Mouse (Mus musculus) stomach, postnatal 0 days (tissue): ENCODE data around the gene Fam53b. TPM values are rescaled to one million over a fixed set of nuclear protein-coding genes. Genes with fewer than 3 reads are reported as not detected.

Source experiments
- ATAC-seq: fragments of 200-750 bp; cut with Nextera tagmentation; 2 replicates; pipeline ENCODE4 v1.8.0; 2017; ENCODE audit not compliant: low FRiP score, low TSS enrichment
- DNase-seq: peaks from one replicate; pipeline ENCODE4 v3.0.0-alpha.2; 2016; ENCODE audit warnings: low spot score
- H3K27ac ChIP-seq: fragments of 300-500 bp; sonication (generic); replicated peaks from 2 replicates; pipeline ENCODE4 v1.5.1; 2014; ENCODE audit warnings: mild to moderate bottlenecking, control low read depth
- H3K27me3 ChIP-seq: fragments of 300-500 bp; sonication (generic); 2 replicates; pipeline ENCODE4 v1.6.1; 2014; ENCODE audit warnings: low read length; ENCODE audit not compliant: control insufficient read depth, insufficient read depth
- H3K36me3 ChIP-seq: fragments of 300-500 bp; sonication (generic); 2 replicates; pipeline ENCODE4 v1.6.1; 2014; ENCODE audit warnings: low read length, mixed read lengths; ENCODE audit not compliant: control insufficient read depth, insufficient read depth
- H3K4me1 ChIP-seq: fragments of 300-500 bp; sonication (generic); replicated peaks from 2 replicates; pipeline ENCODE4 v1.6.1; 2014; ENCODE audit warnings: antibody characterized with exemption; ENCODE audit not compliant: control insufficient read depth, insufficient read depth
- H3K4me2 ChIP-seq: fragments of 300-500 bp; sonication (generic); replicated peaks from 2 replicates; pipeline ENCODE4 v1.6.1; 2014; ENCODE audit warnings: low read depth, mild to moderate bottlenecking, control low read depth, moderate library complexity
- H3K4me3 ChIP-seq: fragments of 300-500 bp; sonication (generic); 2 replicates; pipeline ENCODE4 v1.5.1; 2014; ENCODE audit warnings: low read depth, low read length, control low read depth
- H3K9ac ChIP-seq: fragments of 300-500 bp; sonication (generic); 2 replicates; pipeline ENCODE4 v1.6.1; 2014; ENCODE audit warnings: mild to moderate bottlenecking, low read length, control low read depth, mixed read lengths
- H3K9me3 ChIP-seq: fragments of 300-500 bp; sonication (generic); 2 replicates; pipeline ENCODE4 v1.6.1; 2016; ENCODE audit warnings: low read length; ENCODE audit not compliant: control insufficient read depth
- CTCF ChIP-seq: IDR thresholded peaks from 2 replicates; pipeline ENCODE4 v1.5.1; 2016; ENCODE audit warnings: antibody characterized with exemption, low read depth, mild to moderate bottlenecking, moderate library complexity
- EP300 ChIP-seq: optimal IDR thresholded peaks from 2 replicates; pipeline ENCODE3; 2016; ENCODE audit warnings: antibody characterized with exemption
- WGBS: fragments of 180-500 bp; shearing (Covaris S2); extraction: QIAGEN DNeasy Blood & Tissue Kit; methylation state at CpG from one replicate; pipeline ENCODE4 v1.1.7; 2014; 5-methylcytosine and 5-hydroxymethylcytosine counted together
- polyA plus RNA-seq: library from polyadenylated mRNA; unstranded; fragments of >200 nt; fragmentation: Nextera tagmentation; extraction: Ambion mirVana; gene quantifications from 2 replicates; pipeline ENCODE4 v1.2.1, GENCODE M21; 2015

Fam53b gene
- polyA plus RNA-seq, 1 experiment from 2014 or later: 8.5 TPM

GRCm38 (mm10) chr7:132681831-132682230 is 131.9 kb downstream of the Fam53b start:
- H3K9me3 ChIP-seq: no peaks in the 10 kb centered on the region
- H3K36me3 ChIP-seq: no peaks in the 10 kb centered on the region
- TF ChIP-seq EP300 (no peak), CTCF (no peak)
- H3K27me3 ChIP-seq: no peaks in the 10 kb centered on the region
- H3K9ac ChIP-seq: no peak overlapping the region
- H3K4me2 ChIP-seq: no peak overlapping the region
- DNase-seq: no peak
- 91% methylated on average over 1 of the region's 1 CpGs for WGBS
- H3K27ac ChIP-seq: no peak overlapping the region
- no peak for ATAC-seq
- H3K4me1 ChIP-seq: no peaks in the 10 kb centered on the region
- H3K4me3 ChIP-seq: no peak overlapping the region

GRCm38 (mm10) chr7:132681296-132681695 is 132.4 kb downstream of the Fam53b start:
- Histone ChIP-seq H3K4me2 (no peak overlapping the region), H3K9ac (no peak overlapping the region), H3K36me3 (no peaks in the 10 kb centered on the region), H3K4me3 (no peak overlapping the region), H3K27ac (no peak overlapping the region), H3K4me1 (no peaks in the 10 kb centered on the region), H3K27me3 (no peaks in the 10 kb centered on the region), H3K9me3 (no peaks in the 10 kb centered on the region)
- 86% methylated on average over 11 of the region's 11 CpGs for WGBS
- DNase-seq (no peak), ATAC-seq (no peak)
- TF ChIP-seq EP300 (no peak), CTCF (no peak)

- TF ChIP-seq EP300 (no peak), CTCF (no peak)
- Histone ChIP-seq H3K4me2 (no peak overlapping the region), H3K9ac (no peak overlapping the region), H3K9me3 (no peaks in the 10 kb centered on the region), H3K36me3 (no peaks in the 10 kb centered on the region), H3K4me3 (no peak overlapping the region), H3K27ac (no peak overlapping the region), H3K27me3 (no peaks in the 10 kb centered on the region), H3K4me1 (no peaks in the 10 kb centered on the region)
- DNase-seq (no peak), ATAC-seq (no peak)
- 70% methylated on average over 6 of the region's 6 CpGs for WGBS
These were observed 134.1 kb downstream of the Fam53b start for GRCm38 (mm10) chr7:132679549-132679948.

- WGBS: 70% methylated on average over 4 of the region's 4 CpGs
- no peak overlapping the region for H3K4me3 ChIP-seq
- ATAC-seq: no peak
- DNase-seq: no peak
- H3K9ac ChIP-seq: no peak overlapping the region
- H3K27ac ChIP-seq: no peak overlapping the region
- H3K4me2 ChIP-seq: no peak overlapping the region
- TF ChIP-seq CTCF (no peak), EP300 (no peak)
- no peaks in the 10 kb centered on the region for H3K36me3 ChIP-seq
- no peaks in the 10 kb centered on the region for H3K4me1 ChIP-seq
- H3K27me3 ChIP-seq: no peaks in the 10 kb centered on the region
- no peaks in the 10 kb centered on the region for H3K9me3 ChIP-seq
These were observed 134.6 kb downstream of the Fam53b start for GRCm38 (mm10) chr7:132679117-132679516.

- 80% methylated on average over 2 of the region's 2 CpGs for WGBS
- no peak for TF ChIP-seq EP300
- no peak for TF ChIP-seq CTCF
- ATAC-seq: no peak
These were observed 137.8 kb downstream of the Fam53b start for GRCm38 (mm10) chr7:132675922-132676321.

GRCm38 (mm10) chr7:132673931-132674755 is 139.5 kb downstream of the Fam53b start:
- no peak overlapping the region for H3K4me3 ChIP-seq
- H3K9ac ChIP-seq: no peak overlapping the region
- H3K4me1 ChIP-seq: no peaks in the 10 kb centered on the region
- H3K27me3 ChIP-seq: no peaks in the 10 kb centered on the region
- TF ChIP-seq EP300: no peak
- peak; percentile 71 for TF ChIP-seq CTCF
- peak; percentile 82 for DNase-seq
- peak; percentile 89 for ATAC-seq
- H3K4me2 ChIP-seq: no peak overlapping the region
- no peaks in the 10 kb centered on the region for H3K36me3 ChIP-seq
- H3K9me3 ChIP-seq: no peaks in the 10 kb centered on the region
- WGBS: 52% methylated on average over 17 of the region's 17 CpGs
- H3K27ac ChIP-seq: peak overlapping the region; percentile 65; the same call in 1 of the 2 replicates

More at GRCm38 (mm10) chr7:132675922-132676321, 137.8 kb downstream of the Fam53b start:
- Histone ChIP-seq H3K9me3 (no peaks in the 10 kb centered on the region), H3K27ac (no peak overlapping the region), H3K4me1 (no peaks in the 10 kb centered on the region), H3K9ac (no peak overlapping the region), H3K36me3 (no peaks in the 10 kb centered on the region), H3K4me2 (no peak overlapping the region), H3K27me3 (no peaks in the 10 kb centered on the region), H3K4me3 (no peak overlapping the region)
- no peak for DNase-seq
